Mouse (Mus musculus): Measurements from ENCODE around the gene Hist1h4a. TPM values are rescaled to one million over a fixed set of nuclear protein-coding genes. Genes with fewer than 3 reads are reported as not detected.

The Hist1h4a gene
- polyA plus RNA-seq, 1 experiment = 5.4 TPM

GRCm38 (mm10) chr13:23717176-23717575 lies 43.9 kb downstream of the Hist1h4a start:
- H3K4me3 ChIP-seq (ENCODE audit: insufficient read depth, low read length) = no peak overlapping the region
- H3K4me1 ChIP-seq (ENCODE audit: control insufficient read depth, insufficient read depth, low read length) = no peaks in the 10 kb centered on the region
- no peak overlapping the region for H3K27ac ChIP-seq (ENCODE audit: insufficient read depth, low read length)
- no peak for TF ChIP-seq POLR2A (IDR thresholded peaks at IDR 0.05; ENCODE audit: low read depth, low read length)
- TF ChIP-seq CTCF (IDR thresholded peaks at IDR 0.05; ENCODE audit: borderline replicate concordance, insufficient read depth, low read length) = no peak

DNA sequence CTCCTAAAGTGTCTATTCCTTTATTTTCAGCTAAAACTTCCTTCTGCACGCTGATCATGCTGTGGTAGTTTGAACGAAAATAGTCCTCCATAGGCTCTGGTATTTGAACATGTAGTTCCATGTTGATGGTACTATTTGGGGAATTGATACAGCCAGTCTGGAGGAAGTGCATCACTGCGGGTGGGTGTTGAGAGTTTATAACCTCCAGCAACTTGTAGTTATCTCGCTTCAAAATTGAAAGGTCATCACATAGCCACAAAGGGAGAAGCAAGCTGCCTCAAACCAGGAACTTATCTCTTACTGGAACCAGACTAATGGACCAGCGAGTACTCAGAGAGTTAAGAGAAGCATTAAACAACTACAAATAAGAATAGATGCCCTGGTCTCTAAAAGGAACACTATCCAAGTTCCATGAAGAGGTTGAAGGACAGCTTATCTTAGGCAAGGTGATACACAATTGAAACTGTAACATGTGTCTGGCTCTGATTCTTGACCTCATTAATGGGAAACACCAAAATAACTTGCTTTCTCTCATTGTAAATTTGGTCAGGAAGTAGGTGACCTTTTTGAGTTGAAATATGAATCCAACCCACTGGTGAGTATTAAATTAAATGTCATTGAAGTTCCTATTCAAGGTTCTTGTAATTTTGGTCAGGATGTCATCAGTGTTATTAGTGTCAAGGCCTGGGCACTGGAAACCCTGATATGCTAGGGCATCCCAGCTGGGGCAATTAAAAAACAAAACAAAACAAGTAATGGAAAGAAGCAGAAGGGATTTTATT lies 44.6 kb downstream of the Hist1h4a start:
- no peak overlapping the region for H3K4me3 ChIP-seq (ENCODE audit: insufficient read depth, low read length)
- TF ChIP-seq POLR2A (IDR thresholded peaks at IDR 0.05; ENCODE audit: low read depth, low read length) = no peak
- no peak for TF ChIP-seq CTCF (IDR thresholded peaks at IDR 0.05; ENCODE audit: borderline replicate concordance, insufficient read depth, low read length)
- H3K4me1 ChIP-seq (ENCODE audit: control insufficient read depth, insufficient read depth, low read length) = no peaks in the 10 kb centered on the region
- H3K27ac ChIP-seq (ENCODE audit: insufficient read depth, low read length) = no peak overlapping the region

Other genes with a start within 250 kb of the Hist1h4a start
- gene Hist1h4h, start 230.2 kb downstream of the Hist1h4a start, polyA plus RNA-seq (2011; ENCODE audit: insufficient read length, low read depth, missing spikeins) = 8.1 and 10.5 TPM in 2 replicates
- 12.7 and 20.4 TPM in 2 replicates for gene Hist1h2af, start 227.3 kb downstream of the Hist1h4a start, polyA plus RNA-seq (2011; ENCODE audit: insufficient read length, low read depth, missing spikeins)
- 5.7 TPM in 1 of 2 replicates, not detected in the other for gene Hist1h3g, start 225.8 kb downstream of the Hist1h4a start, polyA plus RNA-seq (2011; ENCODE audit: insufficient read length, low read depth, missing spikeins)
- gene Hist1h2bh, start 217.8 kb downstream of the Hist1h4a start, polyA plus RNA-seq (2011; ENCODE audit: insufficient read length, low read depth, missing spikeins) = 1.8 and 4.0 TPM in 2 replicates
- gene Hist1h3f, start 217.2 kb downstream of the Hist1h4a start, polyA plus RNA-seq (2011; ENCODE audit: insufficient read length, low read depth, missing spikeins) = 0.61 and 0.70 TPM in 2 replicates
- 9.6 and 18.1 TPM in 2 replicates for gene Hist1h4f, start 209.6 kb downstream of the Hist1h4a start, polyA plus RNA-seq (2011; ENCODE audit: insufficient read length, low read depth, missing spikeins)
- 0.83 and 2.7 TPM in 2 replicates for gene Hist1h1d, start 208.0 kb downstream of the Hist1h4a start, polyA plus RNA-seq (2011; ENCODE audit: insufficient read length, low read depth, missing spikeins)
- 2.4 and 3.4 TPM in 2 replicates for gene Hist1h3e, start 198.9 kb downstream of the Hist1h4a start, polyA plus RNA-seq (2011; ENCODE audit: insufficient read length, low read depth, missing spikeins)
- gene Hist1h2ae, start 190.0 kb downstream of the Hist1h4a start, polyA plus RNA-seq (2011; ENCODE audit: insufficient read length, low read depth, missing spikeins) = 3.4 and 6.0 TPM in 2 replicates
- gene Hist1h2bg, start 189.8 kb downstream of the Hist1h4a start, polyA plus RNA-seq (2011; ENCODE audit: insufficient read length, low read depth, missing spikeins) = 12.6 and 22.6 TPM in 2 replicates
- gene Hist1h2bf, start 187.0 kb downstream of the Hist1h4a start, polyA plus RNA-seq (2011; ENCODE audit: insufficient read length, low read depth, missing spikeins) = 5.7 and 6.4 TPM in 2 replicates
- gene Hist1h2ad, start 186.8 kb downstream of the Hist1h4a start, polyA plus RNA-seq (2011; ENCODE audit: insufficient read length, low read depth, missing spikeins) = 2.9 and 3.0 TPM in 2 replicates
- 2.4 and 5.1 TPM in 2 replicates for gene Hist1h3d, start 185.5 kb downstream of the Hist1h4a start, polyA plus RNA-seq (2011; ENCODE audit: insufficient read length, low read depth, missing spikeins)
- gene Hist1h4d, start 179.6 kb downstream of the Hist1h4a start, polyA plus RNA-seq (2011; ENCODE audit: insufficient read length, low read depth, missing spikeins) = 3.7 and 6.8 TPM in 2 replicates
- 2.2 and 4.1 TPM in 2 replicates for gene Hist1h2be, start 140.1 kb downstream of the Hist1h4a start, polyA plus RNA-seq (2011; ENCODE audit: insufficient read length, low read depth, missing spikeins)
- 3.8 and 8.8 TPM in 2 replicates for gene Hist1h1e, start 138.7 kb downstream of the Hist1h4a start, polyA plus RNA-seq (2011; ENCODE audit: insufficient read length, low read depth, missing spikeins)
- 0.79 and 0.82 TPM in 2 replicates for gene Hist1h2ac, start 77.3 kb downstream of the Hist1h4a start, polyA plus RNA-seq (2011; ENCODE audit: insufficient read length, low read depth, missing spikeins)
- gene Hist1h2bc, start 77.0 kb downstream of the Hist1h4a start, polyA plus RNA-seq (2011; ENCODE audit: insufficient read length, low read depth, missing spikeins) = 55.6 and 62.4 TPM in 2 replicates
- not detected in 2 replicates for gene Hist1h1t, start 65.4 kb downstream of the Hist1h4a start, polyA plus RNA-seq (2011; ENCODE audit: insufficient read length, low read depth, missing spikeins)
- gene Hist1h4c, start 62.8 kb downstream of the Hist1h4a start, polyA plus RNA-seq (2011; ENCODE audit: insufficient read length, low read depth, missing spikeins) = 2.8 and 3.8 TPM in 2 replicates
- gene Hfe, start 50.4 kb downstream of the Hist1h4a start, polyA plus RNA-seq (2011; ENCODE audit: insufficient read length, low read depth, missing spikeins) = 4.6 and 7.9 TPM in 2 replicates
- 69.4 and 72.0 TPM in 2 replicates for gene Hist1h1c, start 22.4 kb downstream of the Hist1h4a start, polyA plus RNA-seq (2011; ENCODE audit: insufficient read length, low read depth, missing spikeins)
- gene Hist1h3c, start 15.6 kb downstream of the Hist1h4a start, polyA plus RNA-seq (2011; ENCODE audit: insufficient read length, low read depth, missing spikeins) = 2.6 and 5.4 TPM in 2 replicates
- gene Hist1h2bb, start 14.5 kb downstream of the Hist1h4a start, polyA plus RNA-seq (2011; ENCODE audit: insufficient read length, low read depth, missing spikeins) = 4.2 and 5.7 TPM in 2 replicates
- 10.0 and 12.3 TPM in 2 replicates for gene Hist1h2ab, start 10.1 kb downstream of the Hist1h4a start, polyA plus RNA-seq (2011; ENCODE audit: insufficient read length, low read depth, missing spikeins)
- 5.6 and 6.3 TPM in 2 replicates for gene Hist1h3b, start 9.0 kb downstream of the Hist1h4a start, polyA plus RNA-seq (2011; ENCODE audit: insufficient read length, low read depth, missing spikeins)
- gene Hist1h4b, start 4.2 kb downstream of the Hist1h4a start, polyA plus RNA-seq (2011; ENCODE audit: insufficient read length, low read depth, missing spikeins) = 7.8 and 12.5 TPM in 2 replicates
- gene Hist1h3a, start 1.2 kb upstream of the Hist1h4a start, polyA plus RNA-seq (2011; ENCODE audit: insufficient read length, low read depth, missing spikeins) = 2.0 and 5.5 TPM in 2 replicates
- 2.3 and 7.9 TPM in 2 replicates for gene Hist1h1a, start 2.4 kb upstream of the Hist1h4a start, polyA plus RNA-seq (2011; ENCODE audit: insufficient read length, low read depth, missing spikeins)
- gene Trim38, start 8.7 kb upstream of the Hist1h4a start, polyA plus RNA-seq (2011; ENCODE audit: insufficient read length, low read depth, missing spikeins) = not detected in 2 replicates
- gene Slc17a2, start 45.8 kb upstream of the Hist1h4a start, polyA plus RNA-seq (2011; ENCODE audit: insufficient read length, low read depth, missing spikeins) = not detected in 2 replicates
- gene Slc17a3, start 78.2 kb upstream of the Hist1h4a start, polyA plus RNA-seq (2011; ENCODE audit: insufficient read length, low read depth, missing spikeins) = not detected in 2 replicates
- not detected in 2 replicates for gene Slc17a1, start 106.5 kb upstream of the Hist1h4a start, polyA plus RNA-seq (2011; ENCODE audit: insufficient read length, low read depth, missing spikeins)
- gene Slc17a4, start 153.8 kb upstream of the Hist1h4a start, polyA plus RNA-seq (2011; ENCODE audit: insufficient read length, low read depth, missing spikeins) = not detected in 2 replicates
- not detected in 2 replicates for gene Hist1h2ba, start 172.9 kb upstream of the Hist1h4a start, polyA plus RNA-seq (2011; ENCODE audit: insufficient read length, low read depth, missing spikeins)
- gene Hist1h2aa, start 173.2 kb upstream of the Hist1h4a start, polyA plus RNA-seq (2011; ENCODE audit: insufficient read length, low read depth, missing spikeins) = not detected in 2 replicates
- not detected in 2 replicates for gene Scgn, start 230.0 kb upstream of the Hist1h4a start, polyA plus RNA-seq (2011; ENCODE audit: insufficient read length, low read depth, missing spikeins)